Mouse (Mus musculus) forebrain, embryonic 15.5 days (tissue): ENCODE measurements around the gene Cdkn1a. TPM values are rescaled to one million over a fixed set of nuclear protein-coding genes. Genes with fewer than 3 reads are reported as not detected.

Source experiments
- ATAC-seq: fragments of 200-750 bp; cut with Nextera tagmentation; replicated peaks from 2 replicates; pipeline ENCODE4 v1.8.0; 2017; ENCODE audit warnings: mild to moderate bottlenecking, moderate TSS enrichment, moderate library complexity
- H3K27ac ChIP-seq: fragments of 300-500 bp; sonication (generic); replicated peaks from 2 replicates; pipeline ENCODE4 v1.5.1; 2015; ENCODE audit warnings: mild to moderate bottlenecking, inconsistent platforms
- H3K27me3 ChIP-seq: fragments of 300-500 bp; sonication (generic); 2 replicates; pipeline ENCODE4 v1.6.1; 2015; ENCODE audit warnings: inconsistent platforms
- H3K36me3 ChIP-seq: fragments of 300-500 bp; sonication (generic); 2 replicates; pipeline ENCODE4 v1.6.1; 2015; ENCODE audit warnings: mild to moderate bottlenecking, inconsistent platforms
- H3K4me1 ChIP-seq: fragments of 300-500 bp; sonication (generic); 2 replicates; pipeline ENCODE4 v1.6.1; 2015; ENCODE audit warnings: inconsistent platforms
- H3K4me2 ChIP-seq: fragments of 300-500 bp; sonication (generic); replicated peaks from 2 replicates; pipeline ENCODE4 v1.6.1; 2015; ENCODE audit warnings: mild to moderate bottlenecking, inconsistent platforms
- H3K4me3 ChIP-seq: fragments of 300-500 bp; sonication (generic); 2 replicates; pipeline ENCODE4 v1.5.1; 2015; ENCODE audit warnings: mild to moderate bottlenecking, inconsistent platforms
- H3K9ac ChIP-seq: fragments of 300-500 bp; sonication (generic); replicated peaks from 2 replicates; pipeline ENCODE4 v1.6.1; 2015; ENCODE audit warnings: mild to moderate bottlenecking, inconsistent platforms
- H3K9me3 ChIP-seq: fragments of 300-500 bp; sonication (generic); 2 replicates; pipeline ENCODE4 v1.6.1; 2016; ENCODE audit warnings: inconsistent platforms
- WGBS: fragments of 180-500 bp; shearing (Covaris S2); methylation state at CpG from one replicate; pipeline ENCODE4 v1.1.7; 2015; ENCODE audit warnings: mixed read lengths; 5-methylcytosine and 5-hydroxymethylcytosine counted together
- polyA plus RNA-seq: library from polyadenylated mRNA; unstranded; fragments of >200 nt; fragmentation: Nextera tagmentation; extraction: Ambion mirVana; gene quantifications from 2 replicates; pipeline ENCODE4 v1.2.1, GENCODE M21; 2015

The Cdkn1a gene
- polyA plus RNA-seq, 1 experiment from 2014 or later, result 39.4 TPM

DNA sequence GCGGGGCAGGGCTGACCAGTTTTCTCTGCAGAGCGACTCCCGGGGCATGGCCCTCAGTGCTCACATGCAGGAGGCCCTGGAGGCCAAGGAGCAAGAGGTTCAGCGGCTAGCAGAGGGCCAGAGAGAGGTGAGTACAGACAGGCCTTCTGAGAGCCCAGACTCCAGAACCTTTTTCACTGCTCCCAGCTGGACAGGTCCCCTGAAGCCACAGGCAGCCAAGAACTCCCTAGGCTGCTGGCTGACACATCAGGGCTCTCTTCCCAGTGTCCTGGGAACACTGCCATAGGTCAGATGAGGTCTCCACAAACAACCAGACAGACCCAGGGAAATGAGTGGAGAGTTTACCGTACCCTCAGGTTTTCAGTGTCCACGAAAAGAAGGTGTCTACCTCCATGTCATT, 45.5 kb downstream of the Cdkn1a start:
- no peaks in the 10 kb centered on the region for H3K27me3 ChIP-seq
- no peak overlapping the region for H3K27ac ChIP-seq
- H3K9me3 ChIP-seq, result no peaks in the 10 kb centered on the region
- ATAC-seq, result no peak
- no peaks in the 10 kb centered on the region for H3K36me3 ChIP-seq
- peaks cover 12% of the 10 kb centered on the region; the same call in 1 of the 2 replicates for H3K4me1 ChIP-seq
- H3K4me2 ChIP-seq, result no peak overlapping the region
- 75% methylated on average over 6 of the region's 6 CpGs for WGBS
- H3K9ac ChIP-seq, result no peak overlapping the region
- no peak overlapping the region for H3K4me3 ChIP-seq

- no peak for ATAC-seq
- no peak overlapping the region for H3K4me2 ChIP-seq
- no peaks in the 10 kb centered on the region for H3K36me3 ChIP-seq
- no peak overlapping the region for H3K4me3 ChIP-seq
- peaks cover 12% of the 10 kb centered on the region; the same call in 1 of the 2 replicates for H3K4me1 ChIP-seq
- H3K27ac ChIP-seq, result no peak overlapping the region
- no peak overlapping the region for H3K9ac ChIP-seq
- H3K9me3 ChIP-seq, result no peaks in the 10 kb centered on the region
- 77% methylated on average over 7 of the region's 7 CpGs for WGBS
- no peaks in the 10 kb centered on the region for H3K27me3 ChIP-seq
These were observed 47.1 kb downstream of the Cdkn1a start for GRCm38 (mm10) chr17:29137906-29138305.

GRCm38 (mm10) chr17:29141577-29141976, 50.8 kb downstream of the Cdkn1a start:
- no peaks in the 10 kb centered on the region for H3K36me3 ChIP-seq
- H3K4me2 ChIP-seq, result no peak overlapping the region
- H3K27me3 ChIP-seq, result no peaks in the 10 kb centered on the region
- 83% methylated on average over 3 of the region's 3 CpGs for WGBS
- no peak overlapping the region for H3K4me3 ChIP-seq
- no peaks in the 10 kb centered on the region for H3K4me1 ChIP-seq
- H3K9ac ChIP-seq, result no peak overlapping the region
- ATAC-seq, result no peak
- H3K9me3 ChIP-seq, result no peaks in the 10 kb centered on the region
- H3K27ac ChIP-seq, result no peak overlapping the region

DNA sequence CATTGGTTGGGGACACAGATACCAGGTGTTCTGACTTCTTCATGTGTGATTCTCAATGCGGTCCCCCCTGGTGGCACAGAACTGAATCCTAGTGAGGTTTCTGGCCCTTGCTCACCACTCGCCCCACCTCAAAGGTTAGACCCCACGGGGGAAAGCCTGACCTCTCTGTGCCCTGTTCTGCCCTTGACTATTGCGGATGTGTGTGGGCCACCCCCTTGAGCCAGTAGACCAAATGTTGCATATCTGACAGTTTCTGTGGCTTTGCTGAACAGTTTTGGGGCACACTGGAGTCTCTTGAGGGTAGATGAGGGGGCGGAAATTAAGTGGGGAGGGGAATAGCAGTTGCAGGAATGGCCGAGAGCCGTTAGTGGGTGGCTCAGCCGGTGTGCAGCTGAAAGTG, 52.5 kb downstream of the Cdkn1a start:
- 89% methylated on average over 8 of the region's 8 CpGs for WGBS
- no peak for ATAC-seq
- H3K4me1 ChIP-seq, result no peaks in the 10 kb centered on the region

GRCm38 (mm10) chr17:29145101-29145500, 54.3 kb downstream of the Cdkn1a start:
- Histone ChIP-seq H3K9me3 (no peaks in the 10 kb centered on the region), H3K4me1 (no peaks in the 10 kb centered on the region), H3K4me3 (no peak overlapping the region), H3K9ac (no peak overlapping the region), H3K27me3 (no peaks in the 10 kb centered on the region), H3K27ac (no peak overlapping the region), H3K36me3 (no peaks in the 10 kb centered on the region), H3K4me2 (no peak overlapping the region)
- no peak for ATAC-seq
- WGBS, result 88% methylated on average over 12 of the region's 12 CpGs

More for the DNA sequence above, 52.5 kb downstream of the Cdkn1a start:
- Histone ChIP-seq H3K9ac (no peak overlapping the region), H3K36me3 (no peaks in the 10 kb centered on the region), H3K9me3 (no peaks in the 10 kb centered on the region), H3K4me3 (no peak overlapping the region), H3K4me2 (no peak overlapping the region), H3K27me3 (no peaks in the 10 kb centered on the region), H3K27ac (no peak overlapping the region)

- H3K36me3 ChIP-seq, result no peaks in the 10 kb centered on the region
- no peak overlapping the region for H3K4me3 ChIP-seq
- H3K27me3 ChIP-seq, result no peaks in the 10 kb centered on the region
- WGBS, result 87% methylated on average over 14 of the region's 14 CpGs
- H3K4me2 ChIP-seq, result no peak overlapping the region
- no peaks in the 10 kb centered on the region for H3K4me1 ChIP-seq
- no peaks in the 10 kb centered on the region for H3K9me3 ChIP-seq
- no peak overlapping the region for H3K27ac ChIP-seq
- ATAC-seq, result no peak
- H3K9ac ChIP-seq, result no peak overlapping the region
These were observed 56.5 kb downstream of the Cdkn1a start for GRCm38 (mm10) chr17:29147273-29147672.

DNA sequence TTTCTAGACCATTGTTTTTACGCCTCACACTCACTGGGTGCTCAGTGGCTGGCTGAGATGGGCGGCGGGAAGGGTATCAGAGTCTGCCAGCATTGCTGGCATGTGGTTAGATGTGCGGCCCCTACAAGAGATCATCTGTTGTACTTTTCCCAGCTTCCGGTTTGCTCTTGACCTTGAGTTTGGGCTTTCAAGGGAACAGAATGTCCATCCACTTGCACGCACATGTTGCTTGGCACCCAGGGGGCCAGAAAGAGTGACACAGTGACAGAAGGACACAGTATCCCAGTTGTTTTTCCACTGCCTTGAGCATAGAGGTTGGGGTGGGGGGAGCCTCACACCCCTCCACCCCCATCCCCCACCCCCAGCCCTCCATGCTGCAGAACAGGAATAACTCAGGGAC, 57.0 kb downstream of the Cdkn1a start:
- H3K4me2 ChIP-seq, result no peak overlapping the region
- 71% methylated on average over 6 of the region's 6 CpGs for WGBS
- H3K36me3 ChIP-seq, result no peaks in the 10 kb centered on the region
- no peak overlapping the region for H3K27ac ChIP-seq
- H3K27me3 ChIP-seq, result no peaks in the 10 kb centered on the region
- no peak overlapping the region for H3K4me3 ChIP-seq
- H3K9me3 ChIP-seq, result no peaks in the 10 kb centered on the region
- no peak overlapping the region for H3K9ac ChIP-seq
- H3K4me1 ChIP-seq, result no peaks in the 10 kb centered on the region
- no peak for ATAC-seq

- H3K27ac ChIP-seq, result no peak overlapping the region
- no peaks in the 10 kb centered on the region for H3K36me3 ChIP-seq
- no peaks in the 10 kb centered on the region for H3K27me3 ChIP-seq
- H3K9ac ChIP-seq, result no peak overlapping the region
- ATAC-seq, result no peak
- H3K9me3 ChIP-seq, result no peaks in the 10 kb centered on the region
- 54% methylated on average over 7 of the region's 7 CpGs for WGBS
- no peaks in the 10 kb centered on the region for H3K4me1 ChIP-seq
- no peak overlapping the region for H3K4me2 ChIP-seq
- H3K4me3 ChIP-seq, result no peak overlapping the region
These were observed 59.0 kb downstream of the Cdkn1a start for GRCm38 (mm10) chr17:29149766-29150165.

Other genes with a start within 250 kb of the Cdkn1a start
- not detected in 2 replicates for gene Pnpla1, start 232.6 kb upstream of the Cdkn1a start, polyA plus RNA-seq
- 0.51 and 0.67 TPM in 2 replicates for gene 4930539E08Rik, start 175.7 kb upstream of the Cdkn1a start, polyA plus RNA-seq
- not detected in 2 replicates for gene Pxt1, start 147.1 kb upstream of the Cdkn1a start, polyA plus RNA-seq
- gene Kctd20, start 139.0 kb upstream of the Cdkn1a start, polyA plus RNA-seq, result 118 TPM in 2 replicates
- 119 and 128 TPM in 2 replicates for gene Stk38, start 83.0 kb upstream of the Cdkn1a start, polyA plus RNA-seq
- 594 and 620 TPM in 2 replicates for gene Srsf3, start 58.3 kb upstream of the Cdkn1a start, polyA plus RNA-seq
- 0.05 TPM in 1 of 2 replicates, not detected in the other for gene Rab44, start 23.2 kb downstream of the Cdkn1a start, polyA plus RNA-seq
- 21.3 and 24.9 TPM in 2 replicates for gene Cpne5, start 147.2 kb downstream of the Cdkn1a start, polyA plus RNA-seq
- 126 and 128 TPM in 2 replicates for gene Ppil1, start 173.2 kb downstream of the Cdkn1a start, polyA plus RNA-seq
- gene BC004004, start 177.8 kb downstream of the Cdkn1a start, polyA plus RNA-seq, result 96.2 and 96.4 TPM in 2 replicates
- gene Pi16, start 226.7 kb downstream of the Cdkn1a start, polyA plus RNA-seq, result 1.4 and 1.8 TPM in 2 replicates